Mouse (Mus musculus): ENCODE measurements around the gene F830045P16Rik.
A peak's percentile ranks its signal among the peaks of the same experiment; 100 is the strongest.
"Not testable (repeated sequence)": the region's sequence is repeated elsewhere in the genome, so short reads cannot be mapped to it uniquely, and the experiment has no call there.

F830045P16Rik gene

GRCm38 (mm10) chr2:129483150-129483549 is 53.3 kb downstream of the F830045P16Rik start:
- no peak for DNase-seq

GRCm38 (mm10) chr2:129471905-129472304 is 64.5 kb downstream of the F830045P16Rik start:
- peak; percentile 61 for DNase-seq

DNA sequence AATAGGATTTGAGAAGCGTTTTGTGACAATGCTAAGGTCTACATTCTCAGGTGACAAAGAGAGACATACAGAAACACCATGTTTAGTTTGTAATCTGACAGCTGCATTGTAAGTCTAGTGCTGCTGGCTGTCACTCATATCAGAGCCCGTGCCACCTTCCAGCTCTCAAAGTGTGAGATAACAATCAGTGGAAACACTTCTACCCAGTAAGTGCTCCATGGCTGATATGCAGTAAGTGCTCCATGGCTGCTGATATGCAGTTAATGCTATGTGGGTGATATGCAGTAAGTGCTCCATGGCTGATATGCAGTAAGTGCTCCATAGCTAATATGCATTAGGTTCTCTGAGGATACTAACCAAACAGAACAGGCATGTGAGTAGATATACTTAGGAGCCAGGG is 65.6 kb downstream of the F830045P16Rik start:
- DNase-seq = no peak

DNA sequence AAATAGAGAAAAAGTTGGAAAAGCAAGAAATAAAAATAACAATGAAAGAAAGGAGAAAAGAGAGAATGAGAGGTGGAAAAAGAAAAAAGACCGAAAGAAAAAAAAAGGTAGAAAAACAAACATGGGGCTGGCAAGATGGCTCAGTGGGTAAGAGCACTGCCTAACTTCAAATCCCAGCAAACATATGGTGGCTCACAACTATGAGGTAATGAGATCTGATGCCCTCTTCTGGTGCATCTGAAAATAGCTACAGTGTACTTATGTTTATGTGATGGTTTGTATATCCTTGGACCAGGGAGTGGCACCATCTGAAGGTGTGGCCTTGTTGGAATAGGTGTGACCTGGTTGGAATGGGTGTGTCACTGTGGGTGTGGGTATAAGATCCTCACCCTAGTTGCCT is 97.6 kb downstream of the F830045P16Rik start:
- not testable (repeated sequence) for DNase-seq

GRCm38 (mm10) chr2:129435154-129435553 is 101.2 kb downstream of the F830045P16Rik start:
- DNase-seq = no peak

DNA sequence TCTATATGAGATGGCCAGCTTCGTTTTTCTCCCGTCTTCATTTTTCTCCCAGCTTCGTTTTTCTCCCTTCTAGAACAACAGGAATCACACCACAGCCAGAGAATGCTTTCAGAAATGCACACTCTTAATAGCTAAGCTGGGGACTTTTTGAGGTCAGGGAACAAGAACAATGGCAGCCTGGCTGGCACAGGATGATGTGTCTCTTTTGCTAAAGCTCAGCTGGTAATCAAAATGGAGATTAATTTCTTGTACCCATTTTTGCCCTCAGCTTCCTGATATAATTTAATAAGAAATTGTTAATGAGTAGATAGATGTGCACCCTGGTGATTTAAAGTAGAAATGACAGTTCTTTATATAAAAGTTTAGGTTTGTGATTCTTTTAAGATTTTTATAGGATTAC is 112.7 kb downstream of the F830045P16Rik start:
- DNase-seq = no peak

DNA sequence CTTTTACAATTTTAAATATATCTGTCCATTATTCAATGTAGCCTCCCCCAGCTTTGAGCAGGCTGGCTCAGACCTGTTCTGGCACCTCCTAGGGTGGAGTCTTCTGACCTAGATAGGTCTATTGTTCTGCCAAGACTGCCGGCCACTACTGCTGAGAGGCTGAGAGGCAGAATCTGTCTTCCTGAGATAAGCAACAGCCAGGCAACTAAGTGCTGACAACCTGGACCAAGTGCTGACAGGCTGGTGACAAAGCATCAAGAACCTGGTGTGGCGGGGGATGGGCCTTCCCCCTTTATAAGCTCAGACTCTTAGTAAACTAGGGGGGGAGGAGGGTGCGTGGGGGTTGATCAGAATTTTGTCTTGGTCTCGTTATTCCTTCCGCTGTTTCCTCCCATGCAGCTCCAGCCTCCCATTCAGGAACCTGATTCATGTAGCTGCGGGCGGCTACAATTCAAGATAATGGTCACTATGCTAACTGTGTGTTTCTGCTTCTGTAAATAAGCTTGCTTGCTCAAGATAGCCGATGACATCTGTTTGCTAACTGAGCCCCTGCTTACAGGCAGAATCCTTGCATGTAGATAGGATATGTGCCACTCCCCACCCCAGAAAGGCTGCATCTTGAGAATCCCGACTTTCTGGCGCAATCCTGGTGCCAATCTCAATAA is 115.4 kb downstream of the F830045P16Rik start:
- no peak for DNase-seq

GRCm38 (mm10) chr2:129419361-129419880 is 117.0 kb downstream of the F830045P16Rik start:
- DNase-seq = no peak

DNA sequence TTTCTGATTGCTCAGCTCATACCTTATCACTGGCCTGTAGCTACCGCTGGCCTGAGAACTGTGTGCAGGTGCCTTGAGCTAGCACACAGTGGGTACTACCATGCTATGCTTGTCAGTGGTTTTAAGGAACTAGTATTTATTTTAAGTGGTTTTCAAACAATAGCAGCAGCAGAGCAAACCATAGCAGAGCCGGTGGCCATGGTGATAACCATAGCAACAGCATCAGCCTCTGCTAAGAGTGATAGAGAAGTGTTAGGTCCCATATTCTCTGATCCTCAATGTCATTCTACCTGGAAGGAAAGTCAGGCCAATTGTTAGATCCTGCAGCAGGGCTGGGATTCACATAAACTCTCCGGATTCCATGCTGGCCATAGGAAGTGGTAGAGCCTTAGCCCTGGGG is 121.8 kb downstream of the F830045P16Rik start:
- no peak for DNase-seq

DNA sequence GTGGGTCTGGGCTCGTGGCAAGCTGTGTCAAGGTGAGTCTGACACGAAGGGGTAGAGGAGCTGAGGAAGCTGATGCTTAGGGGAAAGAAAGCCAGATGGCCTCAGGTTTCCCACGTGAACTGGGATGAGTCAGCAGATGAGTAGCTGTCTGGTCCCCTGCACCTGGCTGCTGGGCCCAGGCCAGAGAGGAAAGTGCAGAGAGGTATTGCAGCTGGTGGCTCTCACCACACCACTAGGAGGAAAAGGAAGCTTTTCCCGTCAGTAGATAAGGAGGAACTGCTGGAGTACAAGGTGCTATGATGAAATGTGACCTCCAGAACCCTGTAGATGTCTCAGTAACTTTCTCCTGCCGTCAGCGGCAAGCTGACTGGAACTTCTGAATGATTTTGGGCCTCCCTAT is 122.9 kb downstream of the F830045P16Rik start:
- DNase-seq = no peak

GRCm38 (mm10) chr2:129411651-129412050 is 124.8 kb downstream of the F830045P16Rik start:
- no peak for DNase-seq

- DNase-seq = no peak
Observed at GRCm38 (mm10) chr2:129410344-129410743, 126.1 kb downstream of the F830045P16Rik start.

- peak; percentile 86 for DNase-seq
Observed at GRCm38 (mm10) chr2:129408476-129408875, 127.9 kb downstream of the F830045P16Rik start.
